Mouse (Mus musculus): ENCODE data around the gene 1600014C23Rik.
A peak's percentile ranks its signal among the peaks of the same experiment; 100 is the strongest.

1600014C23Rik gene

DNA sequence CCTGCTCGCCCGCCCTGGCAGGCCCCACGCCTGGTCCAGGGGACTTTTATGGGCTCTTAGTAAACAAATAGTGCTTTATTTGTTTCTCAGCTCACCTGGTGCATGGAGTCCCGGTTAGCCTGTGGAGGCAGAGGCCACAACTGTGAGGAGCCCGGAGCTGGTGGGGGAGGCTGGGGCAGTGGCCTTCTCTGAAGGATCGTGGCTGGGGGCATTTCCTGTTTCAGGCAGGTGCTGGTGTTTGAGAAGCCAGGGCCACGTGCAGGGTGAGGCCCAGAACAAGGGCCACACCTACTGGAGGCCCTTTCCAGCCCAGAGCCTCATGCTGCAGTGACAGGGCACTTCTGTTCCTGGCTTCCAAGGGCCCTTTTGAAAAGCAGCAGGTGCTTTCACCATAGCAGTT lies 7.4 kb downstream of the 1600014C23Rik start:
- no peak for DNase-seq (ENCODE audit: low spot score in 2 of 2)

DNA sequence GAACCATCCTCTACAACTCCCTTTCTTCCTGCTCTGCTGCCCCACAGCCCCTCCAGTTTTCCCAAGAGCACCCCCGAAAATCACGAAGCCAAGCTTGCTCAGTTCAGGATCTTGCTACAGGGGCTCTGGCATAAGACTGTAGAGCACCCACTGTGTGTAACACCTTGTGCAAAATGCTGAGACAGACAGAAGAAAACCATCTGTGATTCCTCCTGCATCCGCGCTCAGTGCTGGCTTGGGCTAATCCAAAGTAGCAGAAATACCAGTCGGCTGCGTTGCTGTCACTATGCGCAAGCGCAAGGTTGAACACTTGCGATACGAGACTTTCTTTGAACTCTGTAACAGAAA lies 9.1 kb downstream of the 1600014C23Rik start:
- no peak for DNase-seq (ENCODE audit: low spot score in 2 of 2)

DNA sequence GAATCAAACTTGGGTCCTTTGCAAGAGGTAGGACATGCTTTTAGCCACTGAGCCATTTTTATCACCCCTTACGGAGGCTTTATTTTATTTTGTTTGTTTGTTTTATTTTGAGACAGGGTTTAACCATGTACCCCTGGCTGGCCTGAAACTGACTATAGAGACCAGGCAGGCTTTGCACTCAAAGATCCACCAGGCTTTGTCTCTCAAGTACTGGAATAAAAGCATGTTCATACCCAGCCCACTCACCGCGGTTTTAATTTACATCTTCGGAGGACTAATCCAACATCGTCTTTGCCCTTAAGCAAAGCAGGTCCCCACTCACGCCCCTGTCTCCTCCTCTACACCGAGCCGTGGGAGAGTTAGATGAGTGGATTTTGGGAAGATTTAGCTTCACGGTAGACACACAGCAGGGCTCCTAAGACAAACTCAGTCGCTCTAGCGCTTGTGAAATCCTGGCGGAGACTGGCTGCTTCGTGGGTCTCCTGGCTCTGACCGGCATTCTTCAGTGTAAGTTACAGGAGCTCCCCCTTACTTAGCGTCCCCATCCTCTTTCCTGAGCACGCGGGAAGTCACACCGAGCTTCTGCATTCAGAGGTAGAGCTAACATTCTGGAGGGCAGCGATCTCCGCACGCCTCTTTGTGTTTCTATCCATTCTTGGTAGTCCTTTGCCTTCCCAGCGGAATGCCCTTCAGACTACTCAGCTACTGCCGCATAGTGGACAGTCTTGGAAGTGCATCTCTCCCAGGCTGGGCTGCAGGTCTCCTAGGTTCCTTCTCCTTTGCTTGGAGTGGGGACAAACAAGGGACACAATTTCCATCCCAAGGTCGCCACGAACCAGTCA lies 9.7 kb downstream of the 1600014C23Rik start:
- DNase-seq (ENCODE audit: low spot score in 2 of 2), result peak in 1 of 2 experiments; percentile 84

GRCm38 (mm10) chr17:45718323-45718722 lies 15.3 kb downstream of the 1600014C23Rik start:
- DNase-seq (ENCODE audit: low spot score in 2 of 2), result peak in 1 of 2 experiments; percentile 84

- DNase-seq (ENCODE audit: low spot score in 2 of 2), result no peak
Observed at GRCm38 (mm10) chr17:45711525-45711924, 22.1 kb downstream of the 1600014C23Rik start.

DNA sequence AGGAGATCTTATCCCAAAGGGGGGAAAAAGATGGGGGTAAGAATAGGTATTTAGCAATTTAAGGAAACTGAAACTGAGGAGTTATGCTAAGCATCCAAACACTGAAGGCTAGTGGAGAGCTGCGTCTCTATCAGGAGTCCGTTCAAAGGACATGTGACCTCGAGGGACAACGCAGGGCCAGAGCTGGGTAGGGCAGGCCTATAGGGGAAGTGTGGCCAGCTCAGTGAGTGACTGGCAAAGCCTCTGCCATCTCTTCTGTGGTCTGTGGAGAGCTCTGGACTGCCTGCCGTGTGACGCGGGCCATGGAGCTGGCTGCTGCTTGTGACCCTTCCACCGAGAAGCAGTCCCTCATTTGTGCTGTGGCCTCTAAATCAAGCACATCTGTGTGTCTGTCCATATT lies 23.2 kb downstream of the 1600014C23Rik start:
- no peak for DNase-seq (ENCODE audit: low spot score in 2 of 2)

- DNase-seq (ENCODE audit: low spot score in 2 of 2), result no peak
Observed at GRCm38 (mm10) chr17:45709829-45710228, 23.8 kb downstream of the 1600014C23Rik start.

DNA sequence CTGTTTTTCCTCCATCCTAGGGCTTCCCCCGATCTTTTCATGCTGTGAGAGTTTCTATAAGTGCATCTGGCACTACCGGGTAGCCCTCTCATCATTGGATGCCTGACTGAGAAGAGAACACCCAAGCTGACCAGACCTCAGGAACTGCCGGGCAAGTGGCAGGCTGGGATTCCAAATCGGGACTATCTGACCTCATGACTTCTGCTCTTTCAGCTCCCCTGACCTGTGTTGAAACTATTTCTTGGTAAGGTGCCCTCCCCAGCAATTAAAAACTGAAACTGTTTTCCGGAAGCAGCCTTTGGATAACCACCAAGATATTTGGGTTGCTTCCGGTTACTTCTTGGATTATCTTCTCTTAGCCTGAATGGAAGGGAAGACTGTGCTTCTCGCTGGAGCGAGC lies 25.5 kb downstream of the 1600014C23Rik start:
- DNase-seq (ENCODE audit: low spot score in 2 of 2), result no peak

DNA sequence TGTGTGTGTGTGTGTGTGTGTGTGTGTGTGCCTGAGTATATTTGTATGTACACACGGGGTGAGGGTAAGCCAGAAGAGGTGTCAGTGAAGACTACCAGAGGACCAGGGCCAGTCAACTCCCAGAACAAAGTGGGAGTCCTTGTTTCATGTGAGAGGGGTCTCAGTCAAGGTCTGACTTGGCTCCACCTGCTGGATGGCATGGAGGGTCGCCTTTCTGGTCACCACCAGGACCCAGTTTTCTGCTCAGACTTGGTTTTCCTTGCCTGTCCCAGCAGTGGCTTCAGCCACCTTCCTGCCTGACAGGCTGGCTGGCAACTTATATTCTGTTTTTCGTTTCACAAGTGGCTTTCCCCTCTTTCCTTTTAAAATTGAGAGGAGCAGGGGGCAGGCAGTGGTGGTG lies 26.3 kb downstream of the 1600014C23Rik start:
- DNase-seq (ENCODE audit: low spot score in 2 of 2), result no peak

- no peak for DNase-seq (ENCODE audit: low spot score in 2 of 2)
Observed at GRCm38 (mm10) chr17:45706796-45707195, 26.8 kb downstream of the 1600014C23Rik start.

DNA sequence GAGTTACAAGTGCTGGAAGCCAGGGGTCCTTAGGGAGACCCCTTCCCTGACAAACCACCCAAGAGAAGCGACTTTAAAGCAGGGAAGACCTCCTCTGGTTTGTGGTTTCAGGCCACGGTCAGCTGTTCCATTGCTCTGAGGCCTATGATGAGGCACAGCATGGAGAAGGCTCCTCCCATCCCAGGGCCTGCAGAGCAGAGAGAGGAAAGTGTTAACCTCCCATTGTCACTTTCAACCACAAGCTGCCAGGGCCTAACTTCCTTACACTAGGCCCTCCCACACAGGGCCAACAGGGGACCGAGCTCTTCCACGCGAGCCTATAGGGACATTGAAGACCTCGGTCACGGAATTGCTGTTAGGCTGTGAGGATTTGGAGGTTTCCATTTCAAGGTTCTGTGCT lies 30.5 kb downstream of the 1600014C23Rik start:
- no peak for DNase-seq (ENCODE audit: low spot score in 2 of 2)

DNA sequence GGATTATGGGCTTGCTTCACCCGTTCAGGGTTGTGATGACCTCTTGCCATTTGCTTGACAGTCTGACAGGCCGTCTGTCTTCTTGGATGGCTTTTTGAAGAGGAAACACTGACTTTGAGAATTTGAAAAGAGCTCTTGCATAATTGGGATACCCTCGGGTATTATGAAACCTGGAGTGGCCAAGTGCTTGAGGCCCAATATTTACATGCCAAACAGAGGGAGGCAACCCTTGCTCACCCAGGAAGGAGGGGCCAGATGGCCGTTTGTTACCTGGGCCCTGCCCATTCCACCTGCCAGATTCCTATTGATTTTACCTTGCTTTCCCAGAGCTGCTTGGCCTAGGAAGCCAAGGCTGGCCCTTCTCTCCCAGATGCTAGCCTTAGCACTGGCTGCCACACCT lies 31.4 kb downstream of the 1600014C23Rik start:
- DNase-seq (ENCODE audit: low spot score in 2 of 2), result no peak

DNA sequence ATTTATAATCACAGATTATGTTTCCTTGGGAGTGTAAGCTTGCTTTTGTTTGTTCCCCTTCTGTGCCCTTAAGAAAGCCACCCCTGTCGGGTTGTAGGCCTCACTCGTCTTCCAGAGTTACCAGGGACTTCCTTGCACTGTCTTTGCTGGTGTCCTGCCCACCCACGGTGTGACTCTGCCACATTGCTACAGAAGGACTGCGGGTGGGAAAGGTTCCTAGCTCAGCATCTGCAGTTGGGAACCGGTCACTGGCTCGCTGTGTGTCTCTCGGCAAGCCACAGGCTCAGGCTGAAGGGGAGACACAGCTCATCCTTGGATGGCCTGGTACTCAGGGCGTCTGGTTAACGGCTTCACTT lies 32.4 kb downstream of the 1600014C23Rik start:
- DNase-seq (ENCODE audit: low spot score in 2 of 2), result no peak

- no peak for DNase-seq (ENCODE audit: low spot score in 2 of 2)
Observed at GRCm38 (mm10) chr17:45700496-45701235, 33.0 kb downstream of the 1600014C23Rik start.

- no peak for DNase-seq (ENCODE audit: low spot score in 2 of 2)
Observed at GRCm38 (mm10) chr17:45699039-45699740, 34.5 kb downstream of the 1600014C23Rik start.

DNA sequence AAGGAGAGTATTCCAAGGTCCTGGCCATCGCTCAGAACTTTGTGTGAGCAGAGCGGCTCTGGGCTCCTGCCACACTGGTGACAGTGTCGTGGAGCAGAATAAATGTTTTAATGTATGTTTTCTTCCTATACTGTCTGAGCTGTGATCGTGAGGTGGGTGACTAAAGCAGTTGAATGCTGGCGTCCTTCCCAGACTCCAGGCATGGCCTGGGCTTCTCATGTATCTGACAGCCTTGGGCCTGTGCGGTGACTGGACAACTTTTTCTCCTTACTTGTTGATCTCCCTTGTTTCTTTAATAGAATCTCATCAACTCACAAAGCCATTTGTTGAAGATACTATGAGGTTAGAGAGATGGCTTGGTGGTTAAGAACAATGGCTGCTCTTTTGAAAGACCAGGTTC lies 35.3 kb downstream of the 1600014C23Rik start:
- DNase-seq (ENCODE audit: low spot score in 2 of 2), result no peak

GRCm38 (mm10) chr17:45696981-45697380 lies 36.7 kb downstream of the 1600014C23Rik start:
- DNase-seq (ENCODE audit: low spot score in 2 of 2), result no peak

DNA sequence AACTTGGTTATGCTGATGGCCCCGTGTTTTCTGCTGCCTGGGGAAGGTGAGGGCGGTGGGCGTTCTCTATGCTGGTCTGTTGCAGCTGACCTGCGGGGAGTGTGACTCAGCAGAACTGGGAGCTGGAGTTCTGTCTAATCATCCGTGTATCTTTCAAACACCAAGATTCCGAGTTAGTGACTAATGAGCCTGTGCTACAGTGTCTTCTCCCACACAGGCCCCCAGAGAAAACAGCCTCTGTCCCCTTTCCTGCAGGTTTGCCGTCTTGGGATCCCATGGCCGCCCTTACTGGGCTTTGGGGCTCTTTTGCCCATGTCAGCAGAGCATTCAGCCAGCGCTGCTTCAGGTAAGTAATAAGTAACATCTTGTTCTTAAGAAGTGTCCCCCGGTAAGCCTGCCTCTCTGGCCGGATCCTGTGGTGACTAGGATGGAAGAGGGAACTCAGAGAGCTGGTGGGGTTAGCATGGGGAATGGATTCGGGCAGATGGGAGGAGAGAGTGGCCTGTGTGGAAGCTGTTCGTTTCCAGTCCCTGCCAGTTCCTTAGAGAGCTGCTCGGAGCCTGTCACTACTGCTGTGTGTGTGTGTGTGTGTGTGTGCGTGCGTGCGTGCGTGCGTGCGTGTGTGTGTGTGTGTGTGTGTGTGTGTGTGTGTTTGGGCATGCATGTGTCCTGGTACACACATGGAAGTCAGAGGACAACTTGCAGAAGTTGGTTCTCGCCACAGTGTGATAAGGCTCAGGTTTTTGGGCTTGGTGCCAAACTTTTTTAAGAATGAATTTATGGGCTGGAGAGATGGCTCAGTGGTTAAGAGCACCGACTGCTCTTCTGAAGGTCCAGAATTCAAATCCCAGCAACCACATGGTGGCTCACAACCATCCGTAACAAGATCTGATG lies 38.2 kb downstream of the 1600014C23Rik start:
- no peak for DNase-seq (ENCODE audit: low spot score in 2 of 2)

DNA sequence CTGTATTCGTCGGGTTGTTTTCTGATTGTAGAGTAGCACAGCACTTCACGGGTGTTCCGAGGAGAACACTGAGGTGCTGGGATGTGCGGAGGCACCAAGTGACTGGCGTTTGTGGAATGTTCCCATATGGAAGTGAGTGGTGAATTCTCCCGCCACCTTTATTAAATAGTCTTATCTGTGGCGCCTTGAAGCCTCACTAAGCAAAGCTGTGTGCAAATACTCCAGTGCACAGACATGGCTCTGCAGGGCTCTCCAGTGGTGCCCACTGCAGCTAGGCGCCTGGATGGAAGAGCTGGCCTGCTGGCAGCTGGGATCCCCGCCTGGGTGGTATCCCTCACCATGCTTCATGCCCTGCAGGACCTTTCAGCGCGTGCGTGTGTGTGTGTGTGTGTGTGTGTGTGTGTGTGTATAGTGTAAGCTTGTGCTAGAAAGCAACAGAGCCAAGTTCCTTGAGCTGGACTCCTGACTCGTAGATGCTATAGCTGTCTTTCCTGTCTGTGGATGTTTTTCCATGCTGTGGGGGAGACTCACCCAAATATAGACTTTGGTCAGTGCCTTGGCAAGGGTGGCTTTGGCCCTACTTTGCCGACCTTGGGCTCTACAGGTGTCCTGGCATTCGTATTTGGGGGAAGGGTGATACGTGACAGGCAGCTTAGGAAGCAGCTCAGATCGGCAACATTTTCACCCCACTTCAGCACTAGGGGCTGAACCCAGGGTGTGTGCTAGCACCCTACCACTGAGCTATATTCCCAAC lies 39.7 kb downstream of the 1600014C23Rik start:
- no peak for DNase-seq (ENCODE audit: low spot score in 2 of 2)

DNA sequence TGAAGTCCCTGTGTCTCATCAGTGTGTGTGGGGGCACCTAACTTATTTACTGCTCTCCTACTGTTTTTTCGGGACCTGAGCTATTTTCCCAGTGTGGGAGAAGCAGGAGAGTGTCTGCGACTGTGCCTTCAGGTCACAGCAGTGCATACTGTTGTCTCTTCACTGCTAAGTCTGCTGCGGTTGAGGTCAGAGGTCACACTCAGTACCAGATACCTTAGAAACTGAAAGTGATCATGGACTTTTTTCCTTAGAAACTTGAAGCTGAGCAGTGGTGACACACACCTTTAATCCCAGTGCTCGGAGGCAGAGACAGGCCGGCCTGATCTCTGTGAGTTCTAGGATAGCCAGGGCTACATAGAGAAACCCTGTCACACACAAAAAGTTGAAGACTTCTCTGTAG lies 41.5 kb downstream of the 1600014C23Rik start:
- DNase-seq (ENCODE audit: low spot score in 2 of 2), result no peak

GRCm38 (mm10) chr17:45690044-45690443 lies 43.6 kb downstream of the 1600014C23Rik start:
- DNase-seq (ENCODE audit: low spot score in 2 of 2), result no peak
